Mouse (Mus musculus) limb, embryonic 11.5 days (tissue): Measurements from ENCODE around the gene Anapc1. TPM values are rescaled to one million over a fixed set of nuclear protein-coding genes. Genes with fewer than 3 reads are reported as not detected.
A peak's percentile ranks its signal among the peaks of the same experiment; 100 is the strongest.

Experiments
- ATAC-seq: fragments of 200-750 bp; cut with Nextera tagmentation; 2 replicates; pipeline ENCODE4 v1.8.0; 2017; ENCODE audit warnings: low read depth; ENCODE audit not compliant: insufficient number of reproducible peaks, low FRiP score, low TSS enrichment
- DNase-seq: peaks from one replicate; pipeline ENCODE4 v3.0.0-alpha.2; 2015; ENCODE audit warnings: low spot score
- H3K27ac ChIP-seq: fragments of 300-500 bp; sonication (generic); replicated peaks from 2 replicates; pipeline ENCODE4 v1.5.1; 2014; ENCODE audit warnings: low read depth, mild to moderate bottlenecking, low read length
- H3K27me3 ChIP-seq: fragments of 300-500 bp; sonication (generic); 2 replicates; pipeline ENCODE4 v1.6.1; 2014; ENCODE audit warnings: mild to moderate bottlenecking, low read length, mixed read lengths; ENCODE audit not compliant: control insufficient read depth, insufficient read depth
- H3K36me3 ChIP-seq: fragments of 300-500 bp; sonication (generic); 2 replicates; pipeline ENCODE4 v1.6.1; 2014; ENCODE audit warnings: mild to moderate bottlenecking, low read length, moderate library complexity, mixed read lengths; ENCODE audit not compliant: control insufficient read depth, insufficient read depth
- H3K4me1 ChIP-seq: fragments of 300-500 bp; sonication (generic); 2 replicates; pipeline ENCODE4 v1.6.1; 2014; ENCODE audit warnings: low read length, mixed read lengths; ENCODE audit not compliant: control insufficient read depth, insufficient read depth
- H3K4me2 ChIP-seq: fragments of 300-500 bp; sonication (generic); 2 replicates; pipeline ENCODE4 v1.6.1; 2014; ENCODE audit warnings: low read depth, mild to moderate bottlenecking, moderate library complexity; ENCODE audit not compliant: severe bottlenecking
- H3K4me3 ChIP-seq: fragments of 300-500 bp; sonication (generic); 2 replicates; pipeline ENCODE4 v1.5.1; 2014; ENCODE audit warnings: low read depth, low read length
- H3K9ac ChIP-seq: fragments of 300-500 bp; sonication (generic); 2 replicates; pipeline ENCODE4 v1.6.1; 2014; ENCODE audit warnings: mild to moderate bottlenecking, low read length
- H3K9me3 ChIP-seq: fragments of 300-500 bp; sonication (generic); 2 replicates; pipeline ENCODE4 v1.6.1; 2016; ENCODE audit warnings: low read length; ENCODE audit not compliant: control insufficient read depth
- WGBS: fragments of 180-500 bp; shearing (Covaris S2); extraction: QIAGEN DNeasy Blood & Tissue Kit; methylation state at CpG from one replicate; pipeline ENCODE4 v1.1.7; 2014; 5-methylcytosine and 5-hydroxymethylcytosine counted together
- polyA plus RNA-seq: library from polyadenylated mRNA; unstranded; fragments of >200 nt; fragmentation: Nextera tagmentation; extraction: Ambion mirVana; gene quantifications from 2 replicates; pipeline ENCODE4 v1.2.1, GENCODE M21; 2014

Anapc1 gene
- polyA plus RNA-seq, 1 experiment from 2014 or later = 99.7 TPM

DNA sequence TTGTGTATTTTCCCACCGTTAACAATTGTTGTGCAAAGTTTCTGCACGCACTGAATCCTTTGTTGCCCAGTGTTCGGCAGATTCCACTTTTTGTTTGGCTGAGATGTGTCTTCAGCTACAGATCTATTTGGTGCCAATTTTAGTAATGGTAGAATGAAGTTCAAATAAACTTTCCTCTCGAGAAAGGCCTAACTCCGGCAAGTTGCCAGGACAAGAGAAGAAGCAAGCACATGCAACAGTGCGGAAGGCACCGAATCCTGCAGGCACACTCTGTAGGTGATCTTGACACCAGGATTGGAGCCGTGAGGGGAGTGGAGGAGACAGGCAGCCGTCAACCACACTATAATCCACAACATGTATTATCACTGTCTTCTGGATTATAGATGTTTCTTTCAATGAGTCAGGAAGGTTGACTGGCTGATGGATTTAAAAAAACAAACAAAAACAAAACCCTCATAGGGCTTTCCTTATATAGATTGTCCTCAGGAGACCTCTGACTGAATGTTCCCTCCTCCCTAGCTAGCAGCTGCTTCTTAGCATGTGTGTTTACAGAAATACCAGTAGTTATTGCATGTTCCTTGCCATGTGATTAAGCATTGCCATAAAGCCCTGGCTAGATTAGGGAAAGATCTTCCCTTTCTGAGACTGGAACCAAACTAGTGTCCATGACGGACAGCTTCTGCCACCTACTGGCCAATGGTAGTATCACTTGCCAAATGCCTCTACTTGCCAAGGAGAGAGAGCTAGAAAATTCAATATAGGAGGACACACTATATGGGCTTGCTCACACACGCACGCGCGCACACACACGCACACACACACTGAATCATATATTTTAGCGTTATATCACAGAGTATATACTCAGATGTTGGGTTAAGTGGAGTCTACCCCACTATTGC, 114.2 kb downstream of the Anapc1 start:
- ATAC-seq (no peak; the same call in 1 of the 2 replicates), DNase-seq (peak; percentile 92)
- Histone ChIP-seq H3K27me3 (no peaks in the 10 kb centered on the region), H3K9me3 (no peaks in the 10 kb centered on the region), H3K4me2 (no peak overlapping the region), H3K4me1 (no peaks in the 10 kb centered on the region), H3K9ac (no peak overlapping the region), H3K36me3 (no peaks in the 10 kb centered on the region), H3K4me3 (no peak overlapping the region), H3K27ac (no peak overlapping the region)
- 53% methylated on average over 16 of the region's 16 CpGs for WGBS

DNA sequence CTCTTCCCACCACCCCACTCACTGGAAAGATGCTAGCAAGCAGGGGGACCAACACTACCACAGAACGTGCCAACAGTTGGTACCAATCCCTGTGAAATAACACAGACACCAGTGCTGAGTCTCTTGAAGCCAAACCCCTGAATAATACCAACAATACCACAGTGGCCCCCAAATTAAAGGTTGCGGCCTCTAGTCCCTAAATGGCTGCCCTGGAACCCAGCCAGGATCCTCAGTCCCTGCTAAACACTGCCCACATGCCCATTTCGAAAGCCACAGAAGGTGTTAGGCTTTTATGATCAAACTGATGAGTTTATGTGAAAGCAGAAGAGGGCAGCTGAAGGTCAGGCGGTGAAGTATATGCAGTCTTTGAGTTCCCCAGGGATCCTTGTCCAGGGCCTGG, 116.2 kb downstream of the Anapc1 start:
- ATAC-seq (no peak), DNase-seq (no peak)
- no peak overlapping the region for H3K4me2 ChIP-seq
- no peak overlapping the region for H3K9ac ChIP-seq
- no peaks in the 10 kb centered on the region for H3K9me3 ChIP-seq
- 63% methylated on average over 4 of the region's 4 CpGs for WGBS
- no peak overlapping the region for H3K4me3 ChIP-seq
- no peaks in the 10 kb centered on the region for H3K4me1 ChIP-seq
- H3K36me3 ChIP-seq = no peaks in the 10 kb centered on the region
- H3K27me3 ChIP-seq = no peaks in the 10 kb centered on the region
- no peak overlapping the region for H3K27ac ChIP-seq

DNA sequence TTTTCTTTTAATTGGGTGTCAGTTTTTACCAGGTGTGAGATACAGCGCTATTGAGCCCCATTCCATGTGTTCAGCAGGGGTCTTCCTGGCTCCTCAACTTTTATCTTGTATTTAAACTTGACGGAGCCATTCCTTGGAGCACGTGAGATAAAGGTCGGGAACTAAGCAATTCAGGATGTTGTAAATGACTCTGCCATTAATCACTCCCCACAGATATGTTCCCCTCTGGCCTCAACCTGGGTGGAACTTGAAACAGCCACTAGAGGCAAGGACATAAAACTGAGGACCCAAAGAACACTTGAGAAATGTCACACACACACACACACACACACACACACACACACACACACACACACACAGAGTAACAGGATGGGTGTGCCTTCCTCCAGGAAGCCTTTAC, 118.7 kb downstream of the Anapc1 start:
- Histone ChIP-seq H3K9ac (no peak overlapping the region), H3K4me1 (no peaks in the 10 kb centered on the region), H3K27ac (no peak overlapping the region), H3K4me2 (no peak overlapping the region), H3K27me3 (no peaks in the 10 kb centered on the region), H3K4me3 (no peak overlapping the region), H3K9me3 (no peaks in the 10 kb centered on the region), H3K36me3 (no peaks in the 10 kb centered on the region)
- 18% methylated on average over 4 of the region's 4 CpGs for WGBS
- ATAC-seq (no peak), DNase-seq (no peak)

DNA sequence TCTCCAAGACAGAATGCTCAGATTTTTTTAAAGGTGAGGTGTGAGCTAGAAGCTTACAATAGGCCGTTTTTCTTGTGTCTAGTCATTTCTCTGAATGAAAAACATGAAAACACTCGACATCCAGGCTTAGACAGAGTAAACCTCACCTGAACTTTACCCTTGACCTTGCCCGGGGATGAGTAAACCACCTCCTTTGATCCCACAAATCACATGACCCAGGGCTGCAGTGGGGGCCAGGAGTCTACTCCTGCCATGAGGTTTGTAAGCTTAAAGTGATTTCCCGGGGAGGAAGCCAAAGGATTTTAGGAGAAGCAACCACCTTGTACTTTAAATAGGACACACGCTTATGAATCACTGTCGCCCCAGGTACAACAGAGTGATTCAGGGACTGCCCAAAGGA, 119.2 kb downstream of the Anapc1 start:
- 58% methylated on average over 6 of the region's 6 CpGs for WGBS
- no peaks in the 10 kb centered on the region for H3K36me3 ChIP-seq

DNA sequence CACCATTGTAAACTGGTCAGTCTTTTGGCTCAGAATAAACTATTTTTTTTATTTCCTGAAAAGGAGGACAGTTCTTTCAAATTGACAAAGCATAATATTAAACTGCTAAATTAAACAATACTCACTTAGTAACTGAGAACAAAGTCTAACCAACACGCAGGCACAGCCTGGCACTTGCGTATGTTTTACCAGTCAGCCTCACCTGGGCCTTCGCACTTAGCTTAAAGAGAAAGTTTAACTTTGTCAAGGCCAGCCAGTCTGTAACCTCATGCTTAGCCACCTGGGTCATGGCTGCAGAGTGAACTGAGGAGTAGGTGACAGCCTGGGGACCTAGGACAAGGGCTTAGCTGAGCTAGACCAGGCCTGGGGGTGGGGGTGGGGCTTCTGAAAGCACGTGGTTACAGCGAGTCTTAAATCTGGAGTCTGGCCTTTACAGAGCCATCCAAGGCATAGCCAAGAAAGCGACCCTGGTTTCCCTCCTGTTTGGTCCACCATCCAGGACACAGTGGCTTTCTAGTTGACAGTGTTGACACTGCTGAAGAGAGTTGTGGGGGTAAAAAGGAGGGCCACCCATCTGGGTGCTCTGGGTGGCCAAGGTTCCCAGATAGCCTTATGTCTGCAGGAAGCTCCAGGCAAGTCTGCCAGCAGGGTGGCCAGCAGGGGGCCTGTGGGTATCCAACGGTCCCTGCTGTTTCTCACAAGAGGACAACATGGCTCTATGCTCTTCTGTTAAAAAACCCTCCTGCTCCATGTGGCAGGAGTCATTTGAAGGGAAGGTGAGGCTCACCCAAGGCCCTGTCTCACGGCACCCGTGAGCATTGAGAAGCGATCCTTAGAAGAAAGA, 120.7 kb downstream of the Anapc1 start:
- H3K27ac ChIP-seq = no peak overlapping the region
- 67% methylated on average over 10 of the region's 10 CpGs for WGBS
- H3K4me3 ChIP-seq = no peak overlapping the region
- ATAC-seq (0 out of 2 replicates have a peak, but pooled peaks have one; percentile 31), DNase-seq (peak; percentile 48)
- no peaks in the 10 kb centered on the region for H3K36me3 ChIP-seq
- H3K27me3 ChIP-seq = no peaks in the 10 kb centered on the region
- no peaks in the 10 kb centered on the region for H3K9me3 ChIP-seq
- H3K9ac ChIP-seq = no peak overlapping the region
- no peaks in the 10 kb centered on the region for H3K4me1 ChIP-seq
- H3K4me2 ChIP-seq = no peak overlapping the region

More for the DNA sequence above, 119.2 kb downstream of the Anapc1 start:
- Histone ChIP-seq H3K27ac (no peak overlapping the region), H3K27me3 (no peaks in the 10 kb centered on the region), H3K9ac (no peak overlapping the region), H3K4me3 (no peak overlapping the region), H3K4me1 (no peaks in the 10 kb centered on the region), H3K4me2 (no peak overlapping the region), H3K9me3 (no peaks in the 10 kb centered on the region)
- DNase-seq (no peak), ATAC-seq (no peak)

DNA sequence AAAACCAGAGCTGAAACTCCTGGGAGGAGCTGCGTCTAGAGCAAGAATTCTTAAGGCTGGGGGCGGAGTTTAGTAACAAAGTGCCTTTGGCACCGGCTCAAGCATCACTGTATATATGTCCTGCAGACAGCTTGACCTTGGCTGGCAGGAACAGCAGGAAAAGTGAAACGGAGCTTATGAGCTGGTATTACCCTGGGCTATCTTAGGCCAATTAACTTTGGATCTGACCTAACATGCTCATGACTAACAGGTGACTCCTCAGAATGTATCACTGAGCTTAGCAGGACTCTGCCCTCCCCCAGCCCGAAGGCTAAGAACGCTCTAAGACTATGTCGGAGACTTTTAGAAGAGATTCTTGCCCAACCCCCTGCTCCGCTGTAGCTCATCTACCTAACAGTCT, 121.3 kb downstream of the Anapc1 start:
- Histone ChIP-seq H3K36me3 (no peaks in the 10 kb centered on the region), H3K4me3 (no peak overlapping the region), H3K4me2 (no peak overlapping the region), H3K9me3 (no peaks in the 10 kb centered on the region), H3K27ac (no peak overlapping the region), H3K9ac (no peak overlapping the region), H3K4me1 (no peaks in the 10 kb centered on the region), H3K27me3 (no peaks in the 10 kb centered on the region)
- DNase-seq (no peak), ATAC-seq (no peak)
- 60% methylated on average over 8 of the region's 8 CpGs for WGBS

DNA sequence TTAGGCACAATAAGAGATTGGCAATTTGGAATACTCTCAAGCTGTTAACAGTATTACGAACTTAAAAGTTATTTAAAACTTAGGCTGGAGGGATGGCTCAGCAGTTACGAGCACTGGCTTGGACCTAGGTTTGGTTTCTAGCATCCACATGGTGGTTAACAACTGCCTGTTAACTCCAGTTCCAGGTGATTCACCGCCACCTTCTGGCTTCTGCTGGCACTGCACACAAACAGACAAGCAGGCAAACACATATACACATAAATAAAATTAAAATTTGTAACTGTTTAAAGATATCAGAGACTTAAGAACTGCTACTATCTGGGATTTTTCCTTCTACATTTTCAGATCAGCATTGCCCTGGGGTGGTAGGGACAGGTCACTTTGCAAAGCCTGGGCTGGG, 123.0 kb downstream of the Anapc1 start:
- H3K9ac ChIP-seq = no peak overlapping the region
- no peaks in the 10 kb centered on the region for H3K4me1 ChIP-seq
- H3K27ac ChIP-seq = no peak overlapping the region
- no peaks in the 10 kb centered on the region for H3K9me3 ChIP-seq
- no peaks in the 10 kb centered on the region for H3K27me3 ChIP-seq
- no peak for DNase-seq
- H3K4me3 ChIP-seq = no peak overlapping the region
- no peak for ATAC-seq
- no peak overlapping the region for H3K4me2 ChIP-seq
- no peaks in the 10 kb centered on the region for H3K36me3 ChIP-seq
- WGBS = 82% methylated on average over 3 of the region's 3 CpGs
